Mouse (Mus musculus) kidney, embryonic 15.5 days (tissue): ENCODE measurements at regions not wholly inside any gene's neighbourhood (a gene's known extent, or its start where the extent isn't known, plus 50 kb on each side); places are given as distances from the start of the nearest gene placed in this dataset.

ENCODE experiments used
- ATAC-seq: fragments of 200-750 bp; cut with Nextera tagmentation; replicated peaks from 2 replicates; pipeline ENCODE4 v1.8.0; 2017; ENCODE audit warnings: moderate TSS enrichment; ENCODE audit not compliant: low FRiP score
- H3K27ac ChIP-seq: fragments of 300-500 bp; sonication (generic); 2 replicates; pipeline ENCODE4 v1.5.1; 2015; ENCODE audit warnings: mild to moderate bottlenecking, inconsistent platforms
- H3K27me3 ChIP-seq: fragments of 300-500 bp; sonication (generic); 2 replicates; pipeline ENCODE4 v1.6.1; 2015; ENCODE audit warnings: inconsistent platforms
- H3K36me3 ChIP-seq: fragments of 300-500 bp; sonication (generic); 2 replicates; pipeline ENCODE4 v1.6.1; 2015; ENCODE audit warnings: inconsistent platforms
- H3K4me1 ChIP-seq: fragments of 300-500 bp; sonication (generic); 2 replicates; pipeline ENCODE4 v1.6.1; 2015; ENCODE audit warnings: inconsistent platforms
- H3K4me2 ChIP-seq: fragments of 300-500 bp; sonication (generic); 2 replicates; pipeline ENCODE4 v1.6.1; 2015; ENCODE audit warnings: moderate library complexity, mild to moderate bottlenecking, inconsistent platforms
- H3K4me3 ChIP-seq: fragments of 300-500 bp; sonication (generic); replicated peaks from 2 replicates; pipeline ENCODE4 v1.5.1; 2015; ENCODE audit warnings: mild to moderate bottlenecking, inconsistent platforms
- H3K9ac ChIP-seq: fragments of 300-500 bp; sonication (generic); 2 replicates; pipeline ENCODE4 v1.6.1; 2015; ENCODE audit warnings: mild to moderate bottlenecking, inconsistent platforms
- H3K9me3 ChIP-seq: fragments of 300-500 bp; sonication (generic); replicated peaks from 2 replicates; pipeline ENCODE4 v1.6.1; 2016; ENCODE audit warnings: inconsistent platforms
- WGBS: fragments of 180-500 bp; shearing (Covaris S2); methylation state at CpG from one replicate; pipeline ENCODE4 v1.1.7; 2015; ENCODE audit warnings: mixed read lengths; 5-methylcytosine and 5-hydroxymethylcytosine counted together

DNA sequence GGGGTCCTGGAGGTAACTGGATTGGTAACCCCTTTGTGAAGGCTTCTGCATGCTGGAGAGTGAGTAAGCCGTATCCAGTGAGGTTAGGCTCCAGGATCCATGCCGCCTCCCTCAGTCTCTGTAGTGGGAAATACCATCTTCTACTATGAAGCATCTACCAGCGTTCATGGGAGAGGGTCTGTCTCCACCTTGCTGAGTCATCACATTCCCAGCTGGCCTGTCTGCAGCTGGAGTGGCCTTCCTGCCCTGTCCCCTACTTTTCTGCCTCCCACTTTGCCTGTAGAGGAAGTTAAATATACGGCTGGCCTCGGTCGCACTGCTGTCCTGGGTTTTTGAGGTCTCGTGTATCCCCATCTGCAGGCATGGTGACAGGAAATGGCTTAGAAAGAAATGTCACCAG lies 78.0 kb upstream of the Sec14l1 start:
- H3K9ac ChIP-seq = no peak overlapping the region
- H3K9me3 ChIP-seq = no peaks in the 10 kb centered on the region
- H3K4me2 ChIP-seq = no peak overlapping the region
- no peaks in the 10 kb centered on the region for H3K36me3 ChIP-seq
- no peak overlapping the region for H3K4me3 ChIP-seq
- 0 out of 2 replicates have a peak overlapping the region, but pooled peaks have one; percentile 64 for H3K27ac ChIP-seq
- H3K27me3 ChIP-seq = peaks cover 5% of the 10 kb centered on the region; the same call in 1 of the 2 replicates
- 44% methylated on average over 7 of the region's 7 CpGs for WGBS
- no peak for ATAC-seq
- H3K4me1 ChIP-seq = peaks cover 42% of the 10 kb centered on the region

- peak overlapping the region; percentile 17; the same call in 1 of the 2 replicates for H3K4me3 ChIP-seq
- H3K27me3 ChIP-seq = peaks cover 15% of the 10 kb centered on the region; the same call in 1 of the 2 replicates
- no peak overlapping the region for H3K9ac ChIP-seq
- peak overlapping the region; percentile 9; the same call in 1 of the 2 replicates for H3K27ac ChIP-seq
- ATAC-seq = 0 out of 2 replicates have a peak, but pooled peaks have one; percentile 28
- H3K4me1 ChIP-seq = peaks cover 55% of the 10 kb centered on the region
- 47% methylated on average over 20 of the region's 20 CpGs for WGBS
- peak overlapping the region; percentile 43 for H3K4me2 ChIP-seq
- H3K36me3 ChIP-seq = no peaks in the 10 kb centered on the region
- H3K9me3 ChIP-seq = no peaks in the 10 kb centered on the region
Observed at GRCm38 (mm10) chr11:117038282-117039106, 76.5 kb upstream of the Sec14l1 start.

DNA sequence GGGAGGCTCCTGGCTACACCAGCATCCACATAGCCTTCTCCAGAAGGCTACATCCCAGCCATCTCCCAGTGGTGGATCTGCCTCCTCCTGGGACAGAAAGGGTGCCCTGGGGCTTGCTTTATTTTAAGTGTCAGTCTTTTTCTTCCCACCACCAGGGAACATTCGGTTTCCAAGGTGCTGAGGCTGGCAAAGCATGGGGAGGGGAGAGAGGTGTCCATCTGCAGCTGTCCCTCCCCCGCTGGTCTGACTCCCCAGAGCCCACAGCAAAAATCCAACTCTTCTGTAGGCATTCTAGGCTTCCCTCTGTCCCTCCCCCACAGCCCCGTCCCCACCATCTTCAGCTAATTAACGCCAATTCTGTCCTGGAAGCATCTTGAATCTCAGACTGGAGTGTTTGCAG lies 74.1 kb upstream of the Sec14l1 start:
- no peak overlapping the region for H3K4me3 ChIP-seq
- no peaks in the 10 kb centered on the region for H3K9me3 ChIP-seq
- H3K36me3 ChIP-seq = no peaks in the 10 kb centered on the region
- H3K27me3 ChIP-seq = peaks cover 15% of the 10 kb centered on the region; the same call in 1 of the 2 replicates
- H3K4me2 ChIP-seq = no peak overlapping the region
- ATAC-seq = no peak
- H3K27ac ChIP-seq = no peak overlapping the region
- WGBS = 10% methylated on average over 4 of the region's 4 CpGs
- H3K4me1 ChIP-seq = peaks cover 47% of the 10 kb centered on the region
- no peak overlapping the region for H3K9ac ChIP-seq

DNA sequence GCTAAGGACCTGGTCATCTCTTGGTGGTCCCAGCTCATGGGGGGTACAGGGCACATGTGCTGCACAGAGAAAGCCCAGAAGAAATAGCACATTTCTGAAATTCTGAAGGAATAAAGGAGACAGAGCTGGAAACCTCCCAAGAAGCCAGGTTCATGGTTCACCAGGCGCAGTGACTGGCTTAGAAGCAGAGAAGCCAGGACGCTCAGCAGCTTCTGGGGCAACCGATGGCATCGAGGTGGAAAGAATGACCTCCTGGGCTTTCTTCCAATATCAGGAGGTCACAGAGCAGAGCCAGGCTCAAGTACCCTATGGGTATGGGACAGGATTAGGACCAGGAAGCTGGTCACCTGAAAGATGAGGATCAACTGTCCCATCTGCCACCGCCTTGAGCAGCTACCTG lies 72.6 kb upstream of the Sec14l1 start:
- WGBS = 60% methylated on average over 5 of the region's 5 CpGs
- Histone ChIP-seq H3K27ac (no peak overlapping the region), H3K27me3 (peaks cover 15% of the 10 kb centered on the region; the same call in 1 of the 2 replicates), H3K9me3 (no peaks in the 10 kb centered on the region), H3K4me1 (peaks cover 34% of the 10 kb centered on the region), H3K4me3 (no peak overlapping the region), H3K4me2 (no peak overlapping the region), H3K9ac (no peak overlapping the region), H3K36me3 (no peaks in the 10 kb centered on the region)
- no peak for ATAC-seq

GRCm38 (mm10) chr11:117043524-117043923 lies 71.4 kb upstream of the Sec14l1 start:
- ATAC-seq = no peak

GRCm38 (mm10) chr11:117044731-117045130 lies 70.2 kb upstream of the Sec14l1 start:
- no peak for ATAC-seq
- H3K4me3 ChIP-seq = no peak overlapping the region
- peaks cover 3% of the 10 kb centered on the region; the same call in 1 of the 2 replicates for H3K9me3 ChIP-seq
- H3K9ac ChIP-seq = no peak overlapping the region
- peaks cover 33% of the 10 kb centered on the region for H3K4me1 ChIP-seq
- no peak overlapping the region for H3K4me2 ChIP-seq
- 85% methylated on average over 1 of the region's 1 CpGs for WGBS
- H3K36me3 ChIP-seq = no peaks in the 10 kb centered on the region
- H3K27me3 ChIP-seq = peaks cover 15% of the 10 kb centered on the region; the same call in 1 of the 2 replicates
- no peak overlapping the region for H3K27ac ChIP-seq

More at GRCm38 (mm10) chr11:117043524-117043923, 71.4 kb upstream of the Sec14l1 start:
- WGBS = 9% methylated on average over 8 of the region's 8 CpGs
- H3K9me3 ChIP-seq = no peaks in the 10 kb centered on the region
- no peak overlapping the region for H3K27ac ChIP-seq
- H3K36me3 ChIP-seq = no peaks in the 10 kb centered on the region
- no peak overlapping the region for H3K4me2 ChIP-seq
- H3K9ac ChIP-seq = no peak overlapping the region
- peaks cover 33% of the 10 kb centered on the region for H3K4me1 ChIP-seq
- H3K27me3 ChIP-seq = peaks cover 15% of the 10 kb centered on the region; the same call in 1 of the 2 replicates
- H3K4me3 ChIP-seq = no peak overlapping the region

DNA sequence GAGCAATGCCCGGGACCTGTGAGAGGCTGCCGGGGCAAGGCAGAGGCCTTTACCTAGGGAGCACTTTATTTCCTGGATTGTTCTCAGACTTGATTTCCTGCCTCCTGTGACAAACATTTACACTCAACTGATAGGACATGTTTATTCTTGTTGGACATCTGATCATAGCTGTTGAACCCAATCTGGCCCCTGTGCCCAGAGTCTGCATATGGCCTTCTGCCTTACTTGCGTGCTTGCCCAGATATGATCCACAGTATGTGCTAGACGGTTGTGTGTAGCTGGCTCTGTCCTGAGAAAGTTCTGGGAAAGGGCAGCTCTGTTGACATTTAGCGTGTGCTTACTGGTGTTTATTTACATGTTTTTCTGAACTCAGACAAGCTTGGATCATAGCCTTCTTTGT lies 68.3 kb upstream of the Sec14l1 start:
- H3K4me2 ChIP-seq = no peak overlapping the region
- H3K9me3 ChIP-seq = peaks cover 3% of the 10 kb centered on the region; the same call in 1 of the 2 replicates
- ATAC-seq = no peak
- H3K9ac ChIP-seq = no peak overlapping the region
- H3K36me3 ChIP-seq = no peaks in the 10 kb centered on the region
- peaks cover 24% of the 10 kb centered on the region for H3K4me1 ChIP-seq
- H3K27ac ChIP-seq = no peak overlapping the region
- 82% methylated on average over 5 of the region's 5 CpGs for WGBS
- H3K4me3 ChIP-seq = no peak overlapping the region
- H3K27me3 ChIP-seq = peaks cover 10% of the 10 kb centered on the region; the same call in 1 of the 2 replicates

DNA sequence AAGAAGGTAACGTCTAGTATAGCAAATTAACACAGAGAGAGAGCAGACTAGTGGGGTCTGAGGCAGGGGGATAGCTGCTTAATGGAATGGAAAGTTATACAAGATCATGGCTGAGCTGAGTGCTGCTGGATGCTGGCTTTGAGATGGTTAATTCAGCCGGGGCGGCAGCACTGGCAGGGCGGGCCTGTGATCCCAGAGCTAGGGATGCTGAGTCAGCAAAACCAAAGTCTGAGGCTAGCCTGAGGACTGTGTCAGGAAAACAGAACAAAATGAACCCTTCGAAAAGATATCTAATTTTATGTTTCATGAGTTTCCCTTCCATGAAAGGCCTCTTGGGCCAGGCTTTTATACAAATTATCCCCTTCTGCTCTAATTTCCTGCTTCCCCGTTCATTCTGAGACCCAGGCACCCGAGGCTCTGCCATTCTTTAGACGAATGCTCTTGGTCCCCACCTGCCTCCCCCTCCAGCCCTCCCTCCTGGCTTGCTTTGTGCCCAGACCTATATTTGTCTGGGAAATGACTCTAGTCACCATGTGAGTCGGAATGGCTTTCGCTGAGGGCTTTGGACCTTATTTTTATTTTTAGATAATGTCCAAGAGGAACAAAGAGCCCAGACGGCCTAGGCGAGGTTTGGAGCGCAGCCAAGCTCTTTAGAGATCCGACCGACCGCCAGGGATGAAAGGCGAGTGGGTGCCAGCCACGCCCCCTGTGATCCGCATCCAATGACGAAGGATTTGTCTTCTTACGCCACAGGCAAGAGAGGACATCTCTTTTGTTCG lies 67.6 kb upstream of the Sec14l1 start:
- peaks cover 10% of the 10 kb centered on the region; the same call in 1 of the 2 replicates for H3K27me3 ChIP-seq
- 31% methylated on average over 22 of the region's 22 CpGs for WGBS
- no peak overlapping the region for H3K4me3 ChIP-seq
- no peak overlapping the region; the same call in 1 of the 2 replicates for H3K9ac ChIP-seq
- H3K4me2 ChIP-seq = 0 out of 2 replicates have a peak overlapping the region, but pooled peaks have one; percentile 12
- no peaks in the 10 kb centered on the region for H3K36me3 ChIP-seq
- H3K4me1 ChIP-seq = peaks cover 18% of the 10 kb centered on the region
- peaks cover 3% of the 10 kb centered on the region; the same call in 1 of the 2 replicates for H3K9me3 ChIP-seq
- H3K27ac ChIP-seq = peak overlapping the region; percentile 58
- no peak for ATAC-seq

GRCm38 (mm10) chr11:117048911-117049310 lies 66.1 kb upstream of the Sec14l1 start:
- no peak overlapping the region for H3K4me3 ChIP-seq
- H3K9ac ChIP-seq = no peak overlapping the region
- 79% methylated on average over 3 of the region's 3 CpGs for WGBS
- no peak for ATAC-seq
- H3K9me3 ChIP-seq = peaks cover 3% of the 10 kb centered on the region; the same call in 1 of the 2 replicates
- no peak overlapping the region for H3K27ac ChIP-seq
- peaks cover 9% of the 10 kb centered on the region for H3K4me1 ChIP-seq
- no peaks in the 10 kb centered on the region for H3K36me3 ChIP-seq
- H3K27me3 ChIP-seq = no peaks in the 10 kb centered on the region
- no peak overlapping the region for H3K4me2 ChIP-seq

- WGBS = 92% methylated on average over 7 of the region's 7 CpGs
- H3K27me3 ChIP-seq = no peaks in the 10 kb centered on the region
- H3K9ac ChIP-seq = no peak overlapping the region
- no peak overlapping the region for H3K4me2 ChIP-seq
- H3K4me1 ChIP-seq = peaks cover 9% of the 10 kb centered on the region
- no peak overlapping the region for H3K4me3 ChIP-seq
- H3K9me3 ChIP-seq = peaks cover 3% of the 10 kb centered on the region; the same call in 1 of the 2 replicates
- no peaks in the 10 kb centered on the region for H3K36me3 ChIP-seq
- no peak overlapping the region for H3K27ac ChIP-seq
- no peak for ATAC-seq
Observed at GRCm38 (mm10) chr11:117050788-117051187, 64.2 kb upstream of the Sec14l1 start.

DNA sequence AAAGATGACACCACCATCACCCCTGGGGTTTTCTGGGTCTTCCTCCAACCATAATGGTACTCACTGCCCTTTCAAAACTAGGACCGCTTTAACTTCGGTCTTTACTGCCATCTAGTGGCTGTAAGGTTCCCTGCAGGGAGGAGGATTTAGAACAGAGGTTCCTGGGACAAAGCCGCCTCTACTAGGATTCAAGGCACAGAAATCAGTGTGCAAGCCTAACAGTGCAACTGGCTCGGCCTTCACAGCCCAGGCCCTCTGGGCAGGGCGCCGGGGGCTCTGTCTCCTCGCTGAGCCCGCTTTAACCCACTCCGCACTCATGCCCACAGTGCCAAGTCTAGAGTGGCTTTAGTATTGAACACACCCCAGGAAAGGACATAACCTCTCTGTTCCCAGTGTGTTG lies 58.0 kb upstream of the Sec14l1 start:
- ATAC-seq = no peak
- H3K4me3 ChIP-seq = no peak overlapping the region
- 12% methylated on average over 9 of the region's 9 CpGs for WGBS
- H3K27ac ChIP-seq = no peak overlapping the region
- H3K4me2 ChIP-seq = no peak overlapping the region
- H3K27me3 ChIP-seq = 0 out of 2 replicates have a peak, but pooled peaks cover 2% of the 10 kb centered on the region
- H3K9me3 ChIP-seq = no peaks in the 10 kb centered on the region
- peaks cover 13% of the 10 kb centered on the region for H3K4me1 ChIP-seq
- no peaks in the 10 kb centered on the region for H3K36me3 ChIP-seq
- no peak overlapping the region for H3K9ac ChIP-seq

GRCm38 (mm10) chr11:117057451-117057850 lies 57.5 kb upstream of the Sec14l1 start:
- no peak overlapping the region for H3K4me2 ChIP-seq
- no peak overlapping the region for H3K27ac ChIP-seq
- H3K27me3 ChIP-seq = 0 out of 2 replicates have a peak, but pooled peaks cover 2% of the 10 kb centered on the region
- no peaks in the 10 kb centered on the region for H3K9me3 ChIP-seq
- no peak overlapping the region for H3K9ac ChIP-seq
- H3K4me1 ChIP-seq = peaks cover 13% of the 10 kb centered on the region
- WGBS = 36% methylated on average over 7 of the region's 7 CpGs
- no peaks in the 10 kb centered on the region for H3K36me3 ChIP-seq
- ATAC-seq = no peak
- no peak overlapping the region for H3K4me3 ChIP-seq
